Mouse (Mus musculus) C2C12 (cell line): ENCODE results near the gene Sept10.

ENCODE experiments used
- CEBPB ChIP-seq: IDR thresholded peaks from one replicate; pipeline ENCODE4 v1.6.1; 2011; ENCODE audit warnings: low read depth, mild to moderate bottlenecking, control low read depth, moderate library complexity
- CTCF ChIP-seq: IDR thresholded peaks from one replicate; pipeline ENCODE4 v1.5.1; 2011; ENCODE audit not compliant: control insufficient read depth, insufficient read depth, insufficient read length
- FOSL1 ChIP-seq: IDR thresholded peaks from one replicate; pipeline ENCODE4 v1.8.0; 2011; ENCODE audit warnings: mild to moderate bottlenecking, low read length; ENCODE audit not compliant: poor library complexity, insufficient read depth, severe bottlenecking
- MAX ChIP-seq: IDR thresholded peaks from one replicate; pipeline ENCODE4 v1.6.1; 2011; ENCODE audit warnings: mild to moderate bottlenecking, control low read depth
- USF1 ChIP-seq: IDR thresholded peaks from one replicate; pipeline ENCODE4 v1.6.1; 2011; ENCODE audit warnings: low read depth, mild to moderate bottlenecking, control low read depth, moderate library complexity

DNA sequence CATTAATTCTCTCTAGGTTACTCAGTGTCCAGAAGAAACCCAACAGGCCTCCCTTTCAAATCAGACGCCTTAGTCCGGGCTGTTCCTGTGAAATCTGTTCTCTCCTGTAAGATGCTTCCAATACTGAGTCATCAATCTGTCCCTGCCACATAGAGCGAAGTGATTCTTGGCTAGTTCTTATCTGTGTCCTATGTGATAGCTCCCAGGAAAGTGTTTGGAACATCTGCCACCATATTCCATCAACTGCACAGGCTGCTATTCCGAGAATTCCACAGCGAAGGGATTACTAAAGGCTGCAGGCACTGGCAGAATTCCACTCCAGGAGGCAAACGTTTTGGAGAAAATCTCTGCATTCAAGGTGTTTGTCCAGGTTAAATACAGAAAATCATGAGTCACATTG is 94.0 kb downstream of the Sept10 start:
- TF ChIP-seq CTCF (no peak), MAX (no peak), CEBPB (no peak), FOSL1 (no peak), USF1 (no peak)
